Mouse (Mus musculus) E14TG2a.4 (cell line): Measurements from ENCODE around the gene Mydgf.

ENCODE experiments used
- CTCF ChIP-seq: conservative IDR thresholded peaks from 2 replicates; pipeline ENCODE4 v1.5.1; 2014; ENCODE audit warnings: low read length
- NANOG ChIP-seq: IDR thresholded peaks from 2 replicates; pipeline ENCODE4 v1.6.1; 2014; ENCODE audit warnings: borderline replicate concordance, low read length, mixed read lengths
- POU5F1 ChIP-seq: IDR thresholded peaks from 2 replicates; pipeline ENCODE4 v1.6.1; 2014; ENCODE audit warnings: low read length, borderline replicate concordance

GRCm38 (mm10) chr17:56146131-56146530 is 37.6 kb downstream of the Mydgf start:
- TF ChIP-seq CTCF (no peak), POU5F1 (no peak), NANOG (no peak)
